Mouse (Mus musculus): ENCODE results near the gene Efhd2.

The Efhd2 gene

DNA sequence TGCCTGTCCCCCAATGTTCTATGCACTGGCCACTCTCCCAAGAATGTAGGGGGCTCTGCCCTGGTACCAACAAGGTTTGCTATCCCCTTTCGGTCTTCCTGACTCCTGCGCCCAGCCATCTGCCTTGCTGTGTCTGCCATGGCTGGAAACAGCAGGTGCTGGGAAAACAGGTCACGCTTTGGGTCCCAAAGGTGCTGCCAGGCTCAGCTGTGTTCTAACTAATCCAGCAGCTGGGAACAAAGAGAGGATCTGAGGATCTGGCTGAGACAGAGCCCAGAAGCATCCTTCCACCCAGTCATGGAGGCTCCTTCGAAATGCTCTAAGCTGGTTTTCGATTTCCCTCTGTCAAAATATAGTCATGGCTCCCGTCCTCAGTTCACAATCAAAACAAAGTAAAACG is 58.5 kb downstream of the Efhd2 start:
- ATAC-seq (ENCODE audit: insufficient number of reproducible peaks, low FRiP score, low TSS enrichment): no peak

DNA sequence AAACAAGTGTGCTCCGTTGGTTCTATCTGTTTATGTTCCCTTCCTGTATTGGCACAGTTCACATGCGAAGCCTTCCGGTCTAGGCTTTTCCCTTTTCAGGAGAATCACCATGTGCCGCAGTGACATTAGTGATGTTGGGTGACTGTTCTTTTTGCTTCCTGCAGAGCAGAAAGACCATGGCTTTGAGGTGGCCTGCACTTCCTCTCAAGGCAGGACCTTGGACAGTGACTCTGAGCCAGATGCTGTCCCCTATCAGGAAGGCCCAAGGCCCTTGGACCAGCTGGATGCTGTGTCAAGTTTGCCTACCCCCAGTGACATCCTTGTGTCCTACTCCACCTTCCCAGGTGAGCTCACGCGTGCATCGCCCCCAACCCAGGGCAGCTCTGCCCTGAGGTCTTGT is 63.3 kb downstream of the Efhd2 start:
- no peak for ATAC-seq (ENCODE audit: insufficient number of reproducible peaks, low FRiP score, low TSS enrichment)

DNA sequence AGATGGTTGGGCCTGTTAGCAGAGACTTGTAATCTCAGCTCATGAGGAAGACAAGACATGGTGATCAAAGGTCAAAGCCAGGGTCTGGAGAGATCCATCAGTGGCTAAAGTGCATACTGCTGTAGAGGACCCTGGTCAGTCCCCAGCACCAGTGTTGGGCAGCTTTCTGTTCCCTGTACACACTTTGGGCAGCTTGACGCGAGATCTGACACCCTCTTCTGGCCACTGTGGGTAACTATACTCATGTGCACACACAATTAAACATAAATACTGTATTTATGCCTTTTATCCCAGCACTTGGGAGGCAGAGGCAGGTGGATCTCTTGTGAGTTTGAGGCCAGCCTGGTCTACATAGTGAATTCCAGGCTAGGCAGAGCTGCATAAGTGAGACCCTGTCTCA is 63.7 kb downstream of the Efhd2 start:
- no peak for ATAC-seq (ENCODE audit: insufficient number of reproducible peaks, low FRiP score, low TSS enrichment)

DNA sequence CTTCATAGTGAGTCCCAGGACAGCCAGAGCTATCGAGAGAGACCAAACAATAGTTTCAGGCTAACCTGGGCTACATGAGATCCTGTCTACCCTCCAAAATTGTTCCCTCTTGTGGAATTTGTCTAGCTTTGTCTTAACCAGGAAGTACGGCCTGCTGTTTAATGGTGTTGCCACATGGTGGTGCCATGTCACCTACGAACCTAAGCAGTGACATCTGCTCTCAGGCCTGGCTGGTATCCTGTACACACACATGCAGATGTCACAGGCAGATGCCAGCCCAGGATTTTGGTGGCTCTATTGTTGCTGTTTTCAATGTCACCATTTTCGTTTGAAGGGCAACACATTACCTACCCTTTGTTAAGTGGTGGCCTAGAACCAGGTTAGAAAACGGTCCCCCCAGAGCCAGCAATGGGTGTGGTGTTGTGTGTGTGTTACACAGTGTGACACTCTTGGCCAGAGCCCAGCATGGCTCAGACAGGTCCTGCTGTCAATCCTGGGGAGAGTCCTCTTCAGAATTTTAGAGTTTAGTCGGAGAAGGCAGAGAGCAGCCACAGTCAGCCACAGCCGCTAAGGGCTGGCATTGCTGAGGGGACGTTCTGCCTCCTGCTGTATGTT is 64.8 kb downstream of the Efhd2 start:
- no peak for ATAC-seq (ENCODE audit: insufficient number of reproducible peaks, low FRiP score, low TSS enrichment)
